Mouse (Mus musculus) stomach, postnatal 0 days (tissue): Measurements from ENCODE around the gene Serinc2. TPM values are rescaled to one million over a fixed set of nuclear protein-coding genes. Genes with fewer than 3 reads are reported as not detected.

ENCODE experiments used
- ATAC-seq: fragments of 200-750 bp; cut with Nextera tagmentation; 2 replicates; pipeline ENCODE4 v1.8.0; 2017; ENCODE audit not compliant: low FRiP score, low TSS enrichment
- DNase-seq: peaks from one replicate; pipeline ENCODE4 v3.0.0-alpha.2; 2016; ENCODE audit warnings: low spot score
- H3K27ac ChIP-seq: fragments of 300-500 bp; sonication (generic); replicated peaks from 2 replicates; pipeline ENCODE4 v1.5.1; 2014; ENCODE audit warnings: mild to moderate bottlenecking, control low read depth
- H3K27me3 ChIP-seq: fragments of 300-500 bp; sonication (generic); 2 replicates; pipeline ENCODE4 v1.6.1; 2014; ENCODE audit warnings: low read length; ENCODE audit not compliant: control insufficient read depth, insufficient read depth
- H3K36me3 ChIP-seq: fragments of 300-500 bp; sonication (generic); 2 replicates; pipeline ENCODE4 v1.6.1; 2014; ENCODE audit warnings: low read length, mixed read lengths; ENCODE audit not compliant: control insufficient read depth, insufficient read depth
- H3K4me1 ChIP-seq: fragments of 300-500 bp; sonication (generic); replicated peaks from 2 replicates; pipeline ENCODE4 v1.6.1; 2014; ENCODE audit warnings: antibody characterized with exemption; ENCODE audit not compliant: control insufficient read depth, insufficient read depth
- H3K4me2 ChIP-seq: fragments of 300-500 bp; sonication (generic); replicated peaks from 2 replicates; pipeline ENCODE4 v1.6.1; 2014; ENCODE audit warnings: low read depth, mild to moderate bottlenecking, control low read depth, moderate library complexity
- H3K4me3 ChIP-seq: fragments of 300-500 bp; sonication (generic); 2 replicates; pipeline ENCODE4 v1.5.1; 2014; ENCODE audit warnings: low read depth, low read length, control low read depth
- H3K9ac ChIP-seq: fragments of 300-500 bp; sonication (generic); 2 replicates; pipeline ENCODE4 v1.6.1; 2014; ENCODE audit warnings: mild to moderate bottlenecking, low read length, control low read depth, mixed read lengths
- H3K9me3 ChIP-seq: fragments of 300-500 bp; sonication (generic); 2 replicates; pipeline ENCODE4 v1.6.1; 2016; ENCODE audit warnings: low read length; ENCODE audit not compliant: control insufficient read depth
- CTCF ChIP-seq: IDR thresholded peaks from 2 replicates; pipeline ENCODE4 v1.5.1; 2016; ENCODE audit warnings: antibody characterized with exemption, low read depth, mild to moderate bottlenecking, moderate library complexity
- EP300 ChIP-seq: optimal IDR thresholded peaks from 2 replicates; pipeline ENCODE3; 2016; ENCODE audit warnings: antibody characterized with exemption
- WGBS: fragments of 180-500 bp; shearing (Covaris S2); extraction: QIAGEN DNeasy Blood & Tissue Kit; methylation state at CpG from one replicate; pipeline ENCODE4 v1.1.7; 2014; 5-methylcytosine and 5-hydroxymethylcytosine counted together
- polyA plus RNA-seq: library from polyadenylated mRNA; unstranded; fragments of >200 nt; fragmentation: Nextera tagmentation; extraction: Ambion mirVana; gene quantifications from 2 replicates; pipeline ENCODE4 v1.2.1, GENCODE M21; 2015

The Serinc2 gene
- polyA plus RNA-seq, 1 experiment from 2014 or later: 137 TPM

- H3K4me1 ChIP-seq: no peaks in the 10 kb centered on the region
Measured at GRCm38 (mm10) chr4:130220176-130220575, 58.8 kb downstream of the Serinc2 start.

GRCm38 (mm10) chr4:130215392-130215791 lies 63.6 kb downstream of the Serinc2 start:
- Histone ChIP-seq H3K36me3 (no peaks in the 10 kb centered on the region), H3K4me1 (no peaks in the 10 kb centered on the region), H3K4me2 (no peak overlapping the region), H3K27me3 (no peaks in the 10 kb centered on the region), H3K9me3 (no peaks in the 10 kb centered on the region), H3K27ac (no peak overlapping the region), H3K9ac (no peak overlapping the region), H3K4me3 (no peak overlapping the region)
- no peak for DNase-seq
- 78% methylated on average over 8 of the region's 8 CpGs for WGBS
- no peak for TF ChIP-seq EP300
- no peak for TF ChIP-seq CTCF
- ATAC-seq: 0 out of 2 replicates have a peak, but pooled peaks have one; percentile 38

More at GRCm38 (mm10) chr4:130220176-130220575, 58.8 kb downstream of the Serinc2 start:
- ATAC-seq (no peak), DNase-seq (no peak)
- Histone ChIP-seq H3K27ac (no peak overlapping the region), H3K27me3 (no peaks in the 10 kb centered on the region), H3K4me3 (no peak overlapping the region), H3K36me3 (no peaks in the 10 kb centered on the region), H3K9ac (no peak overlapping the region), H3K4me2 (no peak overlapping the region), H3K9me3 (no peaks in the 10 kb centered on the region)
- WGBS: 82% methylated on average over 9 of the region's 9 CpGs
- TF ChIP-seq CTCF (no peak), EP300 (no peak)

GRCm38 (mm10) chr4:130213857-130214256 lies 65.1 kb downstream of the Serinc2 start:
- ATAC-seq (no peak), DNase-seq (no peak)
- Histone ChIP-seq H3K9ac (no peak overlapping the region), H3K27me3 (no peaks in the 10 kb centered on the region), H3K9me3 (no peaks in the 10 kb centered on the region), H3K4me2 (no peak overlapping the region), H3K4me3 (no peak overlapping the region), H3K27ac (no peak overlapping the region), H3K36me3 (no peaks in the 10 kb centered on the region), H3K4me1 (no peaks in the 10 kb centered on the region)
- 69% methylated on average over 10 of the region's 10 CpGs for WGBS
- no peak for TF ChIP-seq CTCF
- TF ChIP-seq EP300: no peak

- DNase-seq (no peak), ATAC-seq (no peak)
- Histone ChIP-seq H3K4me1 (no peaks in the 10 kb centered on the region), H3K27ac (no peak overlapping the region), H3K9me3 (no peaks in the 10 kb centered on the region), H3K9ac (no peak overlapping the region), H3K4me3 (no peak overlapping the region), H3K36me3 (no peaks in the 10 kb centered on the region), H3K4me2 (no peak overlapping the region), H3K27me3 (no peaks in the 10 kb centered on the region)
- 64% methylated on average over 4 of the region's 4 CpGs for WGBS
- TF ChIP-seq EP300: no peak
- TF ChIP-seq CTCF: no peak
Measured at GRCm38 (mm10) chr4:130213197-130213596, 65.8 kb downstream of the Serinc2 start.

- 62% methylated on average over 7 of the region's 7 CpGs for WGBS
- no peak overlapping the region for H3K4me3 ChIP-seq
- no peak overlapping the region for H3K9ac ChIP-seq
- TF ChIP-seq CTCF (no peak), EP300 (no peak)
- H3K36me3 ChIP-seq: no peaks in the 10 kb centered on the region
- H3K9me3 ChIP-seq: no peaks in the 10 kb centered on the region
- H3K27me3 ChIP-seq: no peaks in the 10 kb centered on the region
- no peak overlapping the region for H3K4me2 ChIP-seq
- DNase-seq: no peak
- no peaks in the 10 kb centered on the region for H3K4me1 ChIP-seq
- no peak for ATAC-seq
- no peak overlapping the region for H3K27ac ChIP-seq
Measured at GRCm38 (mm10) chr4:130212421-130212820, 66.6 kb downstream of the Serinc2 start.

GRCm38 (mm10) chr4:130211870-130212269 lies 67.1 kb downstream of the Serinc2 start:
- Histone ChIP-seq H3K4me3 (no peak overlapping the region), H3K4me1 (no peaks in the 10 kb centered on the region), H3K9me3 (no peaks in the 10 kb centered on the region), H3K27me3 (no peaks in the 10 kb centered on the region), H3K27ac (no peak overlapping the region), H3K36me3 (no peaks in the 10 kb centered on the region), H3K4me2 (no peak overlapping the region), H3K9ac (no peak overlapping the region)
- TF ChIP-seq CTCF: no peak
- no peak for TF ChIP-seq EP300
- 85% methylated on average over 2 of the region's 2 CpGs for WGBS
- DNase-seq (no peak), ATAC-seq (no peak)

Other genes with a start within 250 kb of the Serinc2 start
- 47.7 and 51.6 TPM in 2 replicates for gene Col16a1, start 231.4 kb downstream of the Serinc2 start, polyA plus RNA-seq
- 63.7 and 64.7 TPM in 2 replicates for gene Pef1, start 176.6 kb downstream of the Serinc2 start, polyA plus RNA-seq
- 0.39 and 0.73 TPM in 2 replicates for gene Hcrtr1, start 139.8 kb downstream of the Serinc2 start, polyA plus RNA-seq
- 123 and 131 TPM in 2 replicates for gene Tinagl1, start 104.1 kb downstream of the Serinc2 start, polyA plus RNA-seq
- not detected in 2 replicates for gene Gm853, start 56.8 kb downstream of the Serinc2 start, polyA plus RNA-seq
- gene Fabp3, start 29.4 kb upstream of the Serinc2 start, polyA plus RNA-seq: 74.2 and 83.8 TPM in 2 replicates
- not detected in 2 replicates for gene Gm10570, start 29.5 kb upstream of the Serinc2 start, polyA plus RNA-seq
- gene Zcchc17, start 80.7 kb upstream of the Serinc2 start, polyA plus RNA-seq: 44.8 and 50.4 TPM in 2 replicates
- 61.6 and 62.9 TPM in 2 replicates for gene Snrnp40, start 80.9 kb upstream of the Serinc2 start, polyA plus RNA-seq